Mouse (Mus musculus) ES-Bruce4 (cell line): ENCODE measurements at regions not wholly inside any gene's neighbourhood (a gene's known extent, or its start where the extent isn't known, plus 50 kb on each side); places are given as distances from the start of the nearest gene placed in this dataset.

Experiments used
- CTCF ChIP-seq: IDR thresholded peaks from one replicate; pipeline ENCODE4 v1.8.1; 2011; ENCODE audit warnings: low read depth, low read length
- EP300 ChIP-seq: IDR thresholded peaks from 2 replicates; pipeline ENCODE4 v1.6.1; 2011; ENCODE audit warnings: low read depth, low read length; ENCODE audit not compliant: insufficient read depth
- POLR2A ChIP-seq: IDR thresholded peaks from one replicate; pipeline ENCODE4 v1.8.1; 2011; ENCODE audit warnings: low read length; ENCODE audit not compliant: insufficient read depth

DNA sequence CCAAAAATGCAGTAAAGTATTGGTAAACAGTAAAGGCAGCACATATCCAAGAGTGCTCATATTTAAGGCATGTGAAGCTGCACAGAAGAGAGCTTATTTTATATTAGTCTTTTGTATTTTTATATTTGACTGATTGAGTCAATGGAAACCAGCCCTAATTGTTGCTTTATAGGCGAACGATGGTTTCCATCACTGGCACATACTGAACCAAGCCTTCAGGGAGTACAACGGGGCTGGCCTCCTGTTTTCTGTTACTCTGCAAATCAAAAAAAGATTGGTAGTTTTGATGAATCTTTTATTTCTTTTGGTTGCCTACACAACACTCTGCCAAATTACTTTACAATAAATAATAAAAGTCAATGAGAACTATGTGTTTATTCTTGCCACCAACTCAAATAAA is 189.7 kb upstream of the Rspo3 start:
- no peak for TF ChIP-seq CTCF
- TF ChIP-seq POLR2A: no peak
- TF ChIP-seq EP300: no peak
